Mouse (Mus musculus) thymus, postnatal 25 days (tissue): ENCODE measurements at regions not wholly inside any gene's neighbourhood (a gene's known extent, or its start where the extent isn't known, plus 50 kb on each side); places are given as distances from the start of the nearest gene placed in this dataset.
A peak's percentile ranks its signal among the peaks of the same experiment; 100 is the strongest.

Experiments
- DNase-seq: peaks from one replicate; pipeline ENCODE4 v3.0.0; 2022

DNA sequence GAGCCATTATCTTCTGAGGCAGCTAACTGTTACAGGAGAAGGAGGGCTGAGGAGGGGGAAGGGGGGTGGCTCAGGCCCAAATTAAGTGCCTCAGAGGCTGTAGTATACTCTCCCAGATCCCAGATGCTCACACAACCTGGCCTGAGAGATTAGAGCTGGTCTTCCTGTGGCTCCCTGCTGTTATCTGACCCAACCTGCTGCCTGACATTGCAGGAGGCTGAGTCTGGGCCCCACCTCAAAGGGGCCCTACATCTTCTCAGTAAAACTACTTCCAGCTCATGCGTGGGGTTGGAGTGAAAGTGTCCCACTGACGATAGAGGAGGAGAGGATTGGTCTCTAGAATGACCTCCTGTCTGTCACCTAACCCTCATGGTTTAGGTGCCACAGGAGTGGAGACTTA, 64.0 kb upstream of the Lmo2 start:
- no peak for DNase-seq

GRCm38 (mm10) chr2:103894981-103895676, 62.7 kb upstream of the Lmo2 start:
- DNase-seq: no peak

DNA sequence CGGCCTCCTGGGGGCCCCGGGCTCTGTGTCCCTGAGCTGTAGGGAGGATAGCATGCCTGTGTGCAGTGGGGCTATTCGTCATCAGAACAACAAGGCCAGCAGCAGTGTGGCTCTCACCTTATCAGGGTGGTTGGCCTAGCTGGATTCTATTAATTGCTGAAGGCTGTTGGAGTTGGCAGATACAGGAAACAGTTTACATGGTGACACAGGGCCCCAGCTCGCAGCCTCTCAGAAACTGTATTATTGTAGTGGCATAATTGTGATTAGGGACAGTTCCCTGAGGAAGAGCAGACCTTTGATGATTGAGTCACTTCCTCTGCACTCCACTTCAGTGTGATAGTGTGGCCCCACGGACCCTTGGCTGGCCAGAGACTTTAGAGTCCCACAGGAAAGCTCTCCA, 61.6 kb upstream of the Lmo2 start:
- no peak for DNase-seq

DNA sequence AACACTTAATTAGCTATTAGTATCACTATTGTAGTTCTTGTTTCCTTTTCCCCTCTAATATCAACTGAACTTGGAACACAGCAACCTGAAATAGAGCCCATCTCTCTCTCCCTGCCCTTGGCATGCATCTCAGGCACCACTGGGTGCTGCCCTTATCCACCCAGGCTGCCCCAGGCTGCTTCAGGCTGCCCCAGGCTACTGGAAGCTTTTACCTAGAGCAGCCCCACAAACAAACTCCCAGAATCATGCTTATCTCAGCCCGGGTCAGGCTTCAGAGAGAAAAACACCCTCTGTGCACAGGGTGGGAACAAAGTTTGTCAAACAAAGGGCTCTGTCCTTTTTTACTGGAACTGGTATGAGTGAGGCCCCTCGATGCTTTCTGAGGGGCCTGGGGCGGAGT, 61.0 kb upstream of the Lmo2 start:
- no peak for DNase-seq

- DNase-seq: no peak
Observed at GRCm38 (mm10) chr2:103899713-103900112, 58.1 kb upstream of the Lmo2 start.

DNA sequence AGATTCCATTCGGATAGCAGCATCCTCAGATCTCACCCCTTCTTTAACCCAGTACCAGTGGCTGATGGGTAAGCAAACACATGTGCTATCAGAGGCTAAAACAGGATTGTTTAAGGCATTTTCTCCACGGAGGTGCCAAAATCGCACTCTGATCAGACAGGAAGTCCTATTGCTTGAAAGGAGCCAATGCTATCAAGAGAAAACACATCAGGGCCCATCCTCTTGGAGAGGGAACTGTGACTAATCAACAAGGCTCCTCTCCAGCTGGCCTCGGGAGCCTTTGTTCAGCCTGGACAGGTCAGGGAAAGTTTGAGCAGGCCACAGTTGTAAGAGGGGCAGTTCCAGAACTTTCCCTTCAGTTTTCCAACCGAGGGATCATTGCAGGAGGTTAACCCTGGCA, 57.4 kb upstream of the Lmo2 start:
- no peak for DNase-seq

DNA sequence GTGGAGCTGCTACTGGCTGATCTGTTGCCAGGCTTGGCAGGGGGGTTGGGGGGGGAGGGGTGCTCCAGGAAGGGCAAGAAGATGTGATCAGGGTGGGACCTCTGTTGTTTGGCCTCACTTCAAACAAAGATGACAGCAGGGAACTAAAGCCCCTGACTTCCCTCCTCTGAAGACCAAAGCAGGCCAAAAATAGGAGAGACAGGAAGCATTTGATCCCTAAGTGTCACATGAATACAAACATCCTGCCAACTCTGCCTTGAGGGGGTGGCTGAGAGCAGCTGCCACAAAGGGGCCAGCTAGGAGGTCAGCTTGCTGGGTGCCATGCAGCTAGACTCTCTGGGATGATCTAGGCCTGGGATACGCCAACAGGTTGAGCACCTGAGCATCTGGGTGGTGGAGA, 56.3 kb upstream of the Lmo2 start:
- peak; percentile 3 for DNase-seq

- DNase-seq: no peak
Observed at GRCm38 (mm10) chr2:103902777-103903176, 55.0 kb upstream of the Lmo2 start.

DNA sequence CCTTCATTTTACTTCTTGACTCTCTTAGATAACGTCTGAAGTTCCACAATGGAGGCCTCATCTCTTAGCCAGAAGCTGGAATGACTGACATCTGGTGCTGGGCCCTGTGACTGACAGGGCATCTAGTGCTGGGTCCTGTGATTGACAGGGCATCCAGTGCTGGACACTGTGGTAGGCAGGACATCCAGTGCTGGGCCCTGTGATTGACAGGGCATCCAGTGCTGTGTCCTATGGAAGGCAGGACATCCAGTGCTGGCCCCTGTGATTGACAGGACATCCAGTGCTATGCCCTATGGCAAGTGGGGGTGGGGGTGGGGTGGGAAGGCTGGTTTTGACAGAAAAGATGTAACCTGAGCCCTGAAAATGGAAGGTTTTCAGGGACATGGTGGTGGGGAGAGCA, 52.1 kb upstream of the Lmo2 start:
- DNase-seq: no peak

GRCm38 (mm10) chr2:103906581-103907184, 51.1 kb upstream of the Lmo2 start:
- no peak for DNase-seq
